Mouse (Mus musculus): ENCODE measurements around the gene Slx1b. TPM values are rescaled to one million over a fixed set of nuclear protein-coding genes. Genes with fewer than 3 reads are reported as not detected.
"Not testable (repeated sequence)": the region's sequence is repeated elsewhere in the genome, so short reads cannot be mapped to it uniquely, and the experiment has no call there.

The Slx1b gene
- 10 to 100 TPM in 1 of 2 experiments, 1 to 10 TPM in 1; 9.9 to 11.1 TPM for total RNA-seq (2021)
- long read RNA-seq, experiment 1, partial matches to known transcripts = 0 of 5 reads
- long read RNA-seq, experiment 1, other reads (novel, unspliced or antisense) = 2 of 5 reads
- long read RNA-seq, experiment 2, transcript Slx1b-203 (6 exons, 3,152 nt) = major isoform, 14 of 23 reads
- long read RNA-seq, experiment 2, partial matches to known transcripts = 2 of 23 reads
- long read RNA-seq, experiment 2, other reads (novel, unspliced or antisense) = 3 of 23 reads

- peak; percentile 87 to 88 for DNase-seq (ENCODE audit: low spot score in 2 of 2)
Observed at GRCm38 (mm10) chr7:126695631-126696207, at the start of gene Slx1b. Gene Slx1b, minus strand, starts transcription at chr7:126695784.

- no peak for DNase-seq (ENCODE audit: low spot score in 2 of 2)
Observed at GRCm38 (mm10) chr7:126741964-126742482, 46.4 kb upstream of the Slx1b start.

GRCm38 (mm10) chr7:126741452-126741851 lies 45.9 kb upstream of the Slx1b start:
- DNase-seq (ENCODE audit: low spot score in 2 of 2) = no peak

DNA sequence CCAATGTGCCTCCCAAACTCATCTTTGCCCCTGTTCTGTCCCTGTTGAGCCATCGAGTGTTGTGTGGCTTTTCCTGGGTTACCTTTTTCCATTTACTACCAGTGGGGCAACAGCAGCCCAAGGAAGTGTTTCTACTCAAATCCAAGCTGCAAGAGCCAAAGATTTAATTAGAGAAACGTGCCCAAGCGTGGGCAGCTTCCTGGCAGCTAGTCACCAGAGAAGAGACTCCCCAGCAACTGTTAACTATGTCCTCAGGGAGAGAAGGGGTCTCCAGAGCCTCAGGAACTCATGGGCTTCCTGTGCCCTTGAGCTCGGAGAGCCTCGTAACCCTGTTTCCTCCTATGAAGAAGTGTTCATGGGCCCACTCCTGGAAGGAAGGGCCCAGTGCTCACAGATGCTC lies 45.4 kb upstream of the Slx1b start:
- no peak for DNase-seq (ENCODE audit: low spot score in 2 of 2)

DNA sequence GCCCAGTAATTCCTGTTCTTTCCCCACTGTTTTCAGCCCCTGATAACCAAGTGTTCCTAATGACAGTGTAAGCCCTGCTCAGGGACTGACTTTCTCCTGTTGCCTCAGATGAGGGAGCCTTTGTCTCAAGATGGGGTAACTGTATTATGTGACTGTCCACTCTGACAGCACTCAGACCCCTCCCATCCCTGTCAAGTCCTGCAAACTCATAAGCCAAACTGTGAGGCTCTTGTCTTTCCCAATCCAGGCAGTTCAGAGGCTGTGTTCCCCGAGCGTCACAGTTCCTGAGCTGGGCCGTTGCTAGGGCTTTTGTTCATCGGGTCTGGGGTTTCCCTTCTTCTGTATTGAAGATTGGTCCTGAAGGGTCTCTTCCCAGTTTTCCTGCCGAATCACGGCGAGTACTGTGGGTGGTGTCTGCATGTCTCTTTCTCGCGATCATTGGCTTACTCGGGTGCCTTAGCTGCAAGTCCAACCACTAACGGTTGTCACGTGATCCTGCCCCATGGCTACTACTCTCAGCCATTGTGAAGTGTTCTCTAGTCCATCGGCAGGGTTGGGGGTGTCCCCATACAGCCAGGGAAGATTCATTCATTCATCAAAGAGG lies 44.6 kb upstream of the Slx1b start:
- DNase-seq (ENCODE audit: low spot score in 2 of 2) = no peak

DNA sequence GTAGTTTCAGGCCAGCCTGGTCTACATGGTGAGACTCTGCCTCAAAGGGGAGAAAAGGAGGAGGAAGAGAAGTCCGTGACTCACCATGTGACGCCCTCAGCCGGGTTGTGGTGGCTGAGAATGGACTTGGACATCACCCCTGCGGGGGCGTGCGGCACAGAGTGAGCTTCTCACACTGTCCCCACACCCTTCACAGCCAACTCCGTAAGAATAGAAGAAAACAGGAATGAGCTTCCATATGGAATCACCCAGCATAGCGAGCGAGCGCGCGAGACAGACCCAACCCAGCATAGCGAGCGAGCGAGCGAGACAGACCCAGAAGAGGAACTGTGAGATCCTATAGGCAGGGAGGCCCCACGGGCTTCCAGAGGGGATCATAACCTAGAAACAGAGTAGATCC lies 44.0 kb upstream of the Slx1b start:
- no peak for DNase-seq (ENCODE audit: low spot score in 2 of 2)

DNA sequence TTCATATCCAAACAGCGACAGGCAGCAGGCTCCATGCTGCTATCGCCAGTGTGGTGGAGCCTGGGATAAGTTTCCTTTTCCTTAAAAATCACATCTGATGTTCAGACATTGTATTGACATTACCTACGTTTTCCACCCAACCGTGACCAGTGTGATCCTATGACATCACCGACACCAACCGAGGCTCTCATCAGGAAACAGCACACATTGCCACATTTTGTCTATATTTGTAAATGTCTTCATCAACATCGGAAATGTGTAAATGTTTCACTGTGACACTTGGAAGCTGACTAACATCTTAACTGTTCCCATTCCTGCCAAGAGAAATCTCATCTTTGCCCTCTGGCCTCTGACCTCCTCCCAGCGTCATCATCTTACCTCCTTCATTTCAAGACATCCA lies 40.5 kb upstream of the Slx1b start:
- no peak for DNase-seq (ENCODE audit: low spot score in 2 of 2)

GRCm38 (mm10) chr7:126730256-126730789 lies 34.7 kb upstream of the Slx1b start:
- DNase-seq (ENCODE audit: low spot score in 2 of 2) = not testable (repeated sequence)

GRCm38 (mm10) chr7:126725667-126726066 lies 30.1 kb upstream of the Slx1b start:
- no peak for DNase-seq (ENCODE audit: low spot score in 2 of 2)

- no peak for DNase-seq (ENCODE audit: low spot score in 2 of 2)
Observed at GRCm38 (mm10) chr7:126725077-126725476, 29.5 kb upstream of the Slx1b start.

DNA sequence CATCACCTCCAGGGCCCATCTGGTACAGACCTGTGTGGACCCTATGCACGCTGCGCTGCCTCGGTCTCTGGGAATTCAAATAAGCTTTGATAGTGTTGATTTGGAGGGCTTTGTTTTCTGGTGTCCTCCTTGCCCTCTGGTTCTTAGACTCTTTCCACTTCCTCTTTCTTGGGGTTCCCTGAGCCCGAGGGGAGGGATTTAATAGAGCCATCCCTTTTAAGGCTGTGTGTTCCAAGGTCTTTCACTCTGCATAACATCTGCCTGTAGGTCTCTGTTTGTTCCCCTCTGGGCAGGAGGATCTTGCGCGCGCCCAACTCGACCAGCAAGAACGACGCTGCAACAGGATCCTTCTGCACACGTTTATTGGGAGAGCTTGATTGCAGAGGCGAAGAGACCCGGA lies 26.1 kb upstream of the Slx1b start:
- DNase-seq (ENCODE audit: low spot score in 2 of 2) = no peak

DNA sequence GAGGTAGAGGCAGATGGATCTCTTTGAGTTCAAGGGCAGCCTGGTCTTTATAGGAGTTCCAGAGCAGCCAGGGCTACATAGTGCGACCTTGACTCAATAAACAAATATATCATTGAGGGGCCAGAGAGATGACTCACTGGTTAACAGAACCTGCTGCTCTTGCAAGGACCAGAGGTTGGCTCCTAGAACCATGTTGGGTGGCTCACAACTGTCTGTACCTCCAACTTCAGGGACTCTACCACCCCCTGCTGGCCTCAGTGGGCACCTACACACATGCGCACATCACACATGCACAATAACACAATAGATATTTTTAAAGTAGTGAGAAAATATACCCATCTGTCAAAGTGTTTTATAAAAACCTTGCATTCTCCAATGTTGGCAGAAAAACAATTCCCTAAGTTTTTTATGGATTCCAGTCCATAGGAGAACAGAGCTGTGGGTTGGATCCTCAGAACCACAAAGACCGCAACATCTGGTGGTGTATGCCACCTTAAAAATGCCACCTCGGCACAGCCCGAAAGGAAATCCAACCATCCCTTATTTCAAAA lies 23.3 kb upstream of the Slx1b start:
- no peak for DNase-seq (ENCODE audit: low spot score in 2 of 2)

GRCm38 (mm10) chr7:126717566-126717965 lies 22.0 kb upstream of the Slx1b start:
- DNase-seq (ENCODE audit: low spot score in 2 of 2) = no peak

- no peak for DNase-seq (ENCODE audit: low spot score in 2 of 2)
Observed at GRCm38 (mm10) chr7:126715679-126716078, 20.1 kb upstream of the Slx1b start.

- DNase-seq (ENCODE audit: low spot score in 2 of 2) = no peak
Observed at GRCm38 (mm10) chr7:126711910-126712309, 16.3 kb upstream of the Slx1b start.

DNA sequence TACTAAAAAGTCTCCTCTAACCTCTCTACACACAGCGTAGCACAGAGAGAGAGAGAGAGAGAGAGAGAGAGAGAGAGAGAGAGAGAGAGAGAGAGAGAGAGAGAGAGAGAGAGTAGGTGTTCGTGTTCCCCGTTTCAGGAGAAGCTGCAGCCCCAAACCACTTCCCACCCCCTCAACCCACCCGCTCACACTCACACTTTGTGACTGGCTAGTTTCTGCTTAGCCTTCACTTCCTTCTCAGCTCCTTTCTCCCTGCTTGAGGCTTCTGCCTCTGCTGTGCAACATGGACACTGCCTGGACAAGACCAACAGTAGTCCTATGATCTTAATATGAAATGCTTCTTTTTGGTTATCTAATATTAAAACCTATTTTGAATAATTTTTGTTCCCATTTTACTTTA lies 14.7 kb upstream of the Slx1b start:
- DNase-seq (ENCODE audit: low spot score in 2 of 2) = no peak

GRCm38 (mm10) chr7:126708175-126708952 lies 12.8 kb upstream of the Slx1b start:
- DNase-seq (ENCODE audit: low spot score in 2 of 2) = no peak

DNA sequence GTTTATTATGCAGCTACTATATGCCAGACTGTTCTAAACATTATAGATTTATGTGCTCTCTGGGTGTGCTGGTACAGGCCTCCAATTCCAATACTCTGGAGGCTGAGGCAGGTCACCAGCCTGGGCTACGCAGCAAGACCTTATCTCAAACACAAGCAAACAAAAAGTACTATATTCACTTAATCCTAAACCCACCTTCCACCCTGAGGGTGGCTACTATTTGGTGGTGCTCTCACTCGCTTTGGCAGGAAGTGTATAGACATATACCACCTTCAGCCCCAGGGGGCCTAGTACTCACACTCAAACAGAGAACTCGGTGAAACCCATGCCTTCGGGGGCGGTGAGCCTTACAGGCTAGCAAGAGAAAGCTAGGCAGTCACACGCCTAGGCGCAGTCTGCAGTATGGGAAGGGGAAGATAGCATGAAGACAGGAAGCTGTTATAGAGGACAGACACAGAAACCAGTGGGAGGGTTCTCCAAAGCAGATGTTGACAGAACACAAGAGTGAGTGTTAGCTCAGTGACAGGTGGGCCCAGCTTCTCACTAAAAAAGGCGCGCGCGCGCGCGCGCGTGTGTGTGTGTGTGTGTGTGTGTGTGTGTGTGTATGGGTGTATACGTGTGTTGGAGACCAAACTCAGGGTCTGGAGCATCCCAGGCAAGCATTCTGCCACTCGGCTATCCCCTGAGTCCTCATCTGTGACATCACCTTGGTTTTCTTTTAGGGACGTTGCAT lies 12.0 kb upstream of the Slx1b start, which contains the start of gene Coro1a:
TSS of gene Coro1a (minus strand) at position 346 of the 733 bp plus-strand sequence.
- DNase-seq (ENCODE audit: low spot score in 2 of 2) = no peak

DNA sequence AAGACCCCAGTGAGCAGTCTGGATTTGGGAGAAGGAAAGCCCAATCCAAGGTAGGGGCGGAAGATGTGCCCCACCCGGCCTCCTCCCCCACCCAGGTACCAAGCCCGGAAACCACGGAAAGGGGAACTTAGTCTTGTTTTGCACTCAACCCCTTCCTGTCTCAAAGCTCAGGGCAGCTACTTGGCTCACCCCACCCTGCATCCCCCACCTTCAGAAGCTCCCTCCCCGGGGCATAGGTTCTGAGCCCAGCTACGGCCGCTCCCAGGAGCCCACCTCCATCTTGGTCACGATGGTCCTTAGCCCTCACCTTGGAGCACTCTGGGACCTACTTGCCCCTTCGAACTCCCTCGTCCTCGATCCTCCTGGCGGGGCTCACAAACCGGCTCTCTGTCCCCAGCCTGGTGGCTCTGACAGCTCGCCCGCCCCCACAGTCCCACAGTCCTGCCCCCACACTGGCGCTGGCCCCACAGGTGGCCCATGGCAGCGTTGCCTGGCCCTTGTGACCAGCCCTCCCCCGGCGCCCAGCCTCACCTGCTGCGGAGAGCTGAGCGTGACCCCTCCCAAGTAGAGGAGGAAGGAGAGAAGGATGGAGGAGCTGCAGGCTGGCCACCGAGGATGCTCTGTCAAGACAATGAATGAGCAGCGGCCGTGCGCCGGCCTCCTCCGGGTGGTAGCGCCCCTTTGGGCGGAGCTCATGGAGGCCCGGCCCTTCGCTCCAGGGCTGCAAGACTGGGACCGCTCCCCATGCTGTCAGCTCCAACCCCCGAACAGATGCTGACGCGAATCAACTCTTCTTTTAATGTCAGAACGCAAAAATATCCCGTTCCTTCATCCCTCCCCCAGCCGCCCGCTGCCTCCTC lies 8.8 kb upstream of the Slx1b start:
- DNase-seq (ENCODE audit: low spot score in 2 of 2) = peak; percentile 48 to 68

Data from adrenal gland, adult 18-20 months (tissue).